Mouse (Mus musculus) R1 (cell line): ENCODE results near the gene Olfr1153.

Experiments used
- DNase-seq: peaks from one replicate; pipeline ENCODE4 v3.0.0-alpha.2; 2018; ENCODE audit warnings: low read depth, low spot score

Gene Olfr1153

GRCm38 (mm10) chr2:87894662-87895061, at the start of gene Olfr1153:
TSS of gene Olfr1153 (plus strand) at chr2:87894962.
- no peak for DNase-seq

- DNase-seq = no peak
Measured at GRCm38 (mm10) chr2:87855562-87855961, 39.2 kb upstream of the Olfr1153 start, which contains the start of gene Olfr1151. TSS of gene Olfr1151 (plus strand) at chr2:87855862.

DNA sequence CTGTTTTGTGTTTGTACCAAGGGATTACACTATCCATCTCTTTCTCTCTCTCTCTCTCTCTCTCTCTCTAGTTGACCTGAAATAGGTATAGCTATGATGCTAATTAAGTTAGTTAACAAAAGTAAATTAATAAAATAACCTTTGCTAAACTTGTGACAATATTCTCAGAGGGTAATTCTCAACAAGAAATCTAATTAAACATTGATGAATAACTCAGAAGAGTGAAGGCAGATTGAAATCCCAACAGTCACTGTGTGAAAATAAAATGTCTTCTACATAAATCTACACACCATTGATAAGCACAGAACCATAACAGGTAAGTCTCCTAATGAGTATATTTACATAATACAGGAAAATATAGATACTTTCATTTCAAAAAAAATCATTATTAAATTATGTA, 28.6 kb upstream of the Olfr1153 start, which contains the start of gene Olfr1152:
TSS of gene Olfr1152 (plus strand) at position 301 of the 400 bp plus-strand sequence.
- DNase-seq = no peak

DNA sequence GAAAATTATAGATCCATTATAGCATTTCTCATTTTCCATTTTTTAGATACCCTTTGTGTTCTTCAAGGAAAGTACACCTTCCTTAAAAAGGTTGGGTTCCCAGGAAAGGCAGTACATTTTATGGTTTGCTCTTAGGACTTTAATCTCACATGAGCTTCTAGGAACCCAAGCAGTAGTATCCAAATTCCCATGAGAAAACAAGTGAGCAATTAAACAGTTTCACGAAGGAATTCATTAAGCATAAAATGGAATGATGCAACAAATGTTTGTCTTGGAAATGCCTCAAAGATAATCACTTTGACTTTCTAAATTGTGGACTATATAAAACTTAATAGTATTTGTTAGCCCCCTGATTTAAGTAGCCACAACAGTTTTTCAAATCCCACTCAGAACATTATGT, 10.3 kb downstream of the Olfr1153 start, which contains the start of gene Olfr1154:
TSS of gene Olfr1154 (minus strand) at position 101 of the 400 bp plus-strand sequence.
- no peak for DNase-seq

DNA sequence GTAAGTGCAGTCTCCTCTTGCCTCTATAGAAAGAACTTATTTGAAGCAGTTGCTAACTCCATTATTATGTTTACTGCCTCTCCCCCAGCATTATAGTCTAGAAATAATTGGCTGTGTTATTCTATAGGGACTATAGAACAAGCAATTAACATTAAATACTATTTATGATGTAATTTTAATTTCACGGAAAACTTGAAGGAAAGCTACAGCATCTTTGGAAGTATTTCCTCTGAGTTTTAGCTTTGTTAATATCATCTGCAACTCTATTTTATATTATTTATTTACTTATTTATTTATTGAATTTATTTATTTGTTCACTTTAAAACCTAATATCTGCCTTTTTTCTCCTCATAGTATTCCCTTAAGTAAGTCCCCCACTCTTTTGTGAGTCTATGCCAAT, 50.3 kb downstream of the Olfr1153 start, which contains the start of gene Olfr1155:
TSS of gene Olfr1155 (minus strand) at position 101 of the 400 bp plus-strand sequence.
- DNase-seq = no peak
